Mouse (Mus musculus) erythroid progenitor cell, adult 5-6 weeks (primary cell): Measurements from ENCODE around the gene Auts2. TPM values are rescaled to one million over a fixed set of nuclear protein-coding genes. Genes with fewer than 3 reads are reported as not detected.

Experiments used
- ATAC-seq: replicated peaks from 2 replicates; pipeline ENCODE4 v1.8.0; 2016; ENCODE audit warnings: moderate number of reproducible peaks, mild to moderate bottlenecking, moderate TSS enrichment, inconsistent platforms; ENCODE audit not compliant: poor library complexity, low FRiP score, severe bottlenecking
- total RNA-seq, 2 experiments: library from RNA; stranded (forward) in 1 of 2; stranded (reverse) in 1 of 2; fragments of 150-400 nt in 1 of 2; fragments of 186-747, 209-891 nt in 1 of 2; gene quantifications; 2 replicates each; pipeline versions ENCODE4 v1.2.3 to v1.2.4; 2015 to 2017; ENCODE audit warnings: low replicate concordance in 2 of 2

Gene Auts2
- total RNA-seq, 2 experiments from 2014 or later = not detected

- no peak for ATAC-seq
These were observed 710.0 kb downstream of the Auts2 start for GRCm38 (mm10) chr5:131832891-131833876.

- no peak for ATAC-seq
These were observed 713.0 kb downstream of the Auts2 start for GRCm38 (mm10) chr5:131830111-131830510.

DNA sequence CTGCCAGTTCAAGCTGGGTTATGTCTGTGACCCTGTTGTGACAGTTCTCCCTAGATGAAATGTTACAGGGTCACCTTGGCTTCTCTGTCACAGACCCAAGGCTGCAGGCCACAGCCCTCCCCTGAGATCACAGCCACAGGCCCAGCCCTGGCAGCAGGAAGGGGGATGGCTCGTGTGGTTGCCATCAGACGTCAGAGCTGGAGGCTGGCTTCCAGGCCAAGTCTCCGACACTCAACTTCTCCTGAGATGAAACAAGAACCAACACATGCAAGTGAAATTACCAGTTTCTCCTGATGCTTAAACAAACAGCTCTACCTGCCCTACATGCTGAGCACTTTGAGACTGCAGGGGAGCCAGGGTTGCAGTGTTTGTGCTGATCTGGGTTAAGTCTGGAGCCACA is 713.9 kb downstream of the Auts2 start:
- ATAC-seq = no peak

DNA sequence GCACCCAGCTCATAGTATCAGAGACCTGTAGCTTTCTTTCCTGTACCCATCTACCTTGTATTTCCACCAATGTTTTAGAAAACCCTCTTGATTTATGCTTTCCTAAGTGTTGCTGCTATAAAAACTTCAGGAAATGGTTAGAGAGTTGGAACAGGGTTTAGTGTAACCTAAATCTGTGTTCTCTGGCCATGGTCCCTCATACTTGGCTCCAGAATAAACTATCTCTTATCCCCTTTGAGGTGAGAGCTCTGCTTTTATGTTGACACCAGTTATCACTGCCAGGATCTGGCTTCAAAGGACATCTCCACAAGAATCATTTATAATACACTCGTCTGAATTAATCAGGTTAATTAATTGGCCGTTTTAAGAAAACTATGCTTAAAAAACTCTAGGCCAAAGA is 714.5 kb downstream of the Auts2 start:
- no peak for ATAC-seq

- no peak for ATAC-seq
These were observed 716.5 kb downstream of the Auts2 start for GRCm38 (mm10) chr5:131826362-131827261.

GRCm38 (mm10) chr5:131825421-131825820 is 717.7 kb downstream of the Auts2 start:
- ATAC-seq = no peak

DNA sequence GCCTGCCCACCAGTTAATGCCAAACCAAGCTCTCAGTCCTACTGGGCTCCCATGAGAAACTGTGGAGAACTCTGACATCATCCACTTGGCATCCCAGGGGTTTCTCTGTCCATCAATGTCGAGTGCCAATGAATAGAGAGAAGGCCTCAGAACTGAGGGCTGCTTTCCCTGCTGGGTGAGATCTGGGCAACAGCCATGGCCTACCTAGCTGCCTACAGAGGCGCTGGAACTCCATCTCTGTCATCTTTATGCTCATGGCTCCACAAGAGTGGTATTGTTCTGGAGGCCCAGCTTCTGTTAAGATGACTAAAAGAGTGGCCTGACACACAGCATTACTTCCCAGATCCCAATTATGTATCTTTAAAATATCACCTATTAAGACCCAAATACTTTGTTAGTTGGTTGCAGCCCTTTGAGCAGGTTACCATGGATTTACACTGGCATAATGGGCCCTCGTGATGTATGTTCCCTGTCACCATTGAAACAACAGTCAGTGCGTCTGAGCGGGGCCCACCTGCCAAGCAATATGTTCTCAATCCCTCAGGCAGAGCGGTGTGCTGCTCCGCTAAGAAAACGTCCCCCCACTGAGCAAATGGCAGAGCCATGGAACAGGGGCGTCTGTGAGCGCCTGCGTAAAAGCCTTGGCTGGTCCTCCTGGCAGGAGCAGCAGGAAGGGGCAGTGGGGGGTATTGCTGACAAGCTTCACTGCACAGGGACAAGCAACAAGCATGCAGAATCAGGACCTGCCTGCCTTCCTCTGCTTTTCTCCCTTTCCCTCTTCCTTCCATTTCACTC is 718.8 kb downstream of the Auts2 start:
- ATAC-seq = no peak

GRCm38 (mm10) chr5:131821461-131821860 is 721.7 kb downstream of the Auts2 start:
- ATAC-seq = no peak

GRCm38 (mm10) chr5:131819251-131819691 is 723.9 kb downstream of the Auts2 start:
- ATAC-seq = no peak

GRCm38 (mm10) chr5:131815498-131815897 is 727.6 kb downstream of the Auts2 start:
- no peak for ATAC-seq

DNA sequence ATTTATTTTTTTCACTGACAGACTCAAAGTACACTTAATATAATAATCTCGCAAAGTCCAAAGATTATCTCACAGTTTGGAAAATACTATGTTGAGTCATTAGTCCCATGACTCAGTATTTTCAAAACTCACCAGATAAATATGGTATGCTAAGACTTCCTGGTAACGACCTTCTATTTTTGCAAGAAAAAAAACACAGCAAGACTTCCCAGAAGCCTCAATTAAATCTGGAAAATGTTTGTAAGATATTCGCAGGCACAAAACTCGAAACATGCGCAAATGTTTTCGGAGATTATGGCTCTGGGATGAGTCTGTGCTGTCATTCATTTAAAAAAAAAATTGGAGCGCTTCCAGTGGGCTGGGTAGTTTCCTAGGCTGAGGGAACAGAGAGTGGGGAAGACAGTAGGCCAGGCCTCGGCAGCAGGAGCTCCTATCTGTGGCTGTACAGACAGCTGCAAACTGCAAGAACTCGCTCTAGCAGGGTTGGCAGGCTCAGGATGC is 728.6 kb downstream of the Auts2 start:
- no peak for ATAC-seq

DNA sequence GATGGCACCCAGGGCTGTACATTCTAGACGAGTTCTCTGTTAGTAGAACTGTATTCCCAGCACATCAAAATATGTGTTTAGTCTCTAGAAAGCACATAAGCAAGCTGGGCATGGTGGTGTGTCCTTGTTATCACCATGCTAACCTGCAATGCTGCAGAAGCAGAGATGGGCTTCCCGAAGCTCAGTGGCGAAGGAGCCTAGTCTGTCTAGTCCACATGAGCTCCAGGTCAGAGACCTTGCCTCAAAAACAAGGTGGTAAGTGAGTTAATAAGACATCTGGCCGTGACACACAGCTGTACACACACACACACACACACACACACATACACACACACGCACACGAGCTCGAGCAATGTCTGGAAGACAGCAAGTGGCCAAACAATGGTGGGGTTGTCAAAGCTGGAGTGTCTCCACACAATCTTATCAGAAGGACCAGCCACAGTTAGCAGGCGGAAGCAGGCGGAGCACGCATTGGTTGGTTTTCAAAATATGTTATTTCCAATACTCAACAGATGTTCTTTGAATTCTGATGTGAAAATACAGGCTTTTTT is 729.1 kb downstream of the Auts2 start:
- no peak for ATAC-seq

- ATAC-seq = no peak
These were observed 729.8 kb downstream of the Auts2 start for GRCm38 (mm10) chr5:131813331-131813781.

- no peak for ATAC-seq
These were observed 730.6 kb downstream of the Auts2 start for GRCm38 (mm10) chr5:131812483-131813063.

- ATAC-seq = no peak
These were observed 736.8 kb downstream of the Auts2 start for GRCm38 (mm10) chr5:131806350-131806749.

- ATAC-seq = no peak
These were observed 737.9 kb downstream of the Auts2 start for GRCm38 (mm10) chr5:131805277-131805676.

DNA sequence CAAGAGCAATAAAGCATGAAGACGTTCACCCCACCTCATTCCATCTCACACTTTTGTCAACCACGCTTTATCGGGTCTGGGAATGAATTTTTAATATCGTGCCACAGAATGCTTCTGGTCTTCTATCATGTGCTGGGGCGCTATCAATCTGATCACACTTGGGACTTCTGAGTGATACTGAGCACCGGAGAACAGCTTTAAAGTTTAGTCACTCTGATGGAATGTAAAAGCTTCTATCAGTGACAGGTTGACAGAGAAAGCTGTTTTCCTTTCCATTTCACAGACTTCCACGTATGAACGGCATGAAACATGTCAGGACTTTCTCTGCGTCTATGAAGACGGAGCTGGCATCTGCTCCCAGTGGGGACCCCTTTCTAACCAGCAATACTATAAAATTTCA is 739.5 kb downstream of the Auts2 start:
- no peak for ATAC-seq

- ATAC-seq = no peak
These were observed 740.7 kb downstream of the Auts2 start for GRCm38 (mm10) chr5:131802340-131803036.
